Mouse (Mus musculus) limb, embryonic 14.5 days (tissue): Measurements from ENCODE around the gene Noct. TPM values are rescaled to one million over a fixed set of nuclear protein-coding genes. Genes with fewer than 3 reads are reported as not detected.

ENCODE experiments used
- ATAC-seq: fragments of 200-750 bp; cut with Nextera tagmentation; 2 replicates; pipeline ENCODE4 v1.8.0; 2017; ENCODE audit warnings: low read depth, moderate number of reproducible peaks, moderate TSS enrichment; ENCODE audit not compliant: low FRiP score
- DNase-seq: peaks from one replicate; pipeline ENCODE4 v3.0.0-alpha.2; 2015; ENCODE audit warnings: low spot score
- H3K27ac ChIP-seq: fragments of 300-500 bp; sonication (generic); replicated peaks from 2 replicates; pipeline ENCODE4 v1.5.1; 2014; ENCODE audit warnings: low read depth, mild to moderate bottlenecking, low read length, moderate library complexity, mixed read lengths
- H3K27me3 ChIP-seq: fragments of 300-500 bp; sonication (generic); 2 replicates; pipeline ENCODE4 v1.6.1; 2014; ENCODE audit warnings: low read length, mixed read lengths; ENCODE audit not compliant: control insufficient read depth, insufficient read depth
- H3K36me3 ChIP-seq: fragments of 300-500 bp; sonication (generic); 2 replicates; pipeline ENCODE4 v1.6.1; 2014; ENCODE audit warnings: mild to moderate bottlenecking, low read length, moderate library complexity, mixed read lengths; ENCODE audit not compliant: control insufficient read depth, insufficient read depth
- H3K4me1 ChIP-seq: fragments of 300-500 bp; sonication (generic); 2 replicates; pipeline ENCODE4 v1.6.1; 2014; ENCODE audit warnings: antibody characterized with exemption, low read length, mixed read lengths; ENCODE audit not compliant: control insufficient read depth, insufficient read depth
- H3K4me2 ChIP-seq: fragments of 300-500 bp; sonication (generic); replicated peaks from 2 replicates; pipeline ENCODE4 v1.6.1; 2014; ENCODE audit warnings: low read depth, mild to moderate bottlenecking, low read length, moderate library complexity; ENCODE audit not compliant: severe bottlenecking
- H3K4me3 ChIP-seq: fragments of 300-500 bp; sonication (generic); replicated peaks from 2 replicates; pipeline ENCODE4 v1.5.1; 2014; ENCODE audit warnings: low read length
- H3K9ac ChIP-seq: fragments of 300-500 bp; sonication (generic); 2 replicates; pipeline ENCODE4 v1.6.1; 2014; ENCODE audit warnings: mild to moderate bottlenecking, low read depth, low read length, moderate library complexity; ENCODE audit not compliant: severe bottlenecking
- H3K9me3 ChIP-seq: fragments of 300-500 bp; sonication (generic); 2 replicates; pipeline ENCODE4 v1.6.1; 2016; ENCODE audit warnings: low read length; ENCODE audit not compliant: control insufficient read depth
- POLR2A ChIP-seq: fragments of 200-500 bp; IDR thresholded peaks from 2 replicates; pipeline ENCODE4 v1.8.0; 2012; ENCODE audit warnings: inconsistent platforms, mild to moderate bottlenecking, moderate library complexity, borderline replicate concordance; ENCODE audit not compliant: insufficient read depth, insufficient read length; ENCODE audit errors: extremely low read depth
- WGBS: fragments of 180-500 bp; shearing (Covaris S2); extraction: QIAGEN DNeasy Blood & Tissue Kit; methylation state at CpG from one replicate; pipeline ENCODE4 v1.1.7; 2014; 5-methylcytosine and 5-hydroxymethylcytosine counted together
- polyA plus RNA-seq, 2 experiments: library from polyadenylated mRNA; depleted of rRNA in 1 of 2; stranded (reverse) in 1 of 2; unstranded in 1 of 2; fragments of >200 nt; fragmentation: Nextera tagmentation in 1 of 2; extraction: Ambion mirVana in 1 of 2; gene quantifications; 2 replicates each; pipeline versions ENCODE4 v1.2.1 to v1.2.3; 2012 to 2014

Gene Noct
- polyA plus RNA-seq, 2 experiments: 10.0 to 18.0 TPM

- no peak for TF ChIP-seq POLR2A
- Histone ChIP-seq H3K27me3 (no peaks in the 10 kb centered on the region), H3K4me1 (peaks cover 7% of the 10 kb centered on the region; the same call in 1 of the 2 replicates), H3K4me2 (no peak overlapping the region), H3K36me3 (no peaks in the 10 kb centered on the region), H3K4me3 (no peak overlapping the region), H3K9ac (no peak overlapping the region), H3K9me3 (no peaks in the 10 kb centered on the region), H3K27ac (no peak overlapping the region)
- DNase-seq: no peak
- 75% methylated on average over 10 of the region's 10 CpGs for WGBS
- ATAC-seq: no peak
These were observed 4.0 kb downstream of the Noct start for GRCm38 (mm10) chr3:51228038-51228820.

- peaks cover 5% of the 10 kb centered on the region for H3K4me1 ChIP-seq
- whole genome bisulfite sequencing: 77% methylated on average over 9 of the region's 9 CpGs
- no peaks in the 10 kb centered on the region for H3K9me3 ChIP-seq
- H3K36me3 ChIP-seq: no peaks in the 10 kb centered on the region
- no peak for DNase-seq
- no peak for ATAC-seq
- H3K27ac ChIP-seq: no peak overlapping the region
- no peak overlapping the region for H3K4me2 ChIP-seq
- no peak overlapping the region for H3K4me3 ChIP-seq
- TF ChIP-seq POLR2A: no peak
- no peak overlapping the region for H3K9ac ChIP-seq
- no peaks in the 10 kb centered on the region for H3K27me3 ChIP-seq
These were observed 4.6 kb downstream of the Noct start for GRCm38 (mm10) chr3:51228821-51229205.

- 81% methylated on average over 3 of the region's 3 CpGs for WGBS
- no peak overlapping the region for H3K4me3 ChIP-seq
- H3K4me2 ChIP-seq: no peak overlapping the region
- H3K9me3 ChIP-seq: no peaks in the 10 kb centered on the region
- H3K4me1 ChIP-seq: peaks cover 2% of the 10 kb centered on the region; the same call in 1 of the 2 replicates
- ATAC-seq (no peak), DNase-seq (no peak)
- H3K36me3 ChIP-seq: no peaks in the 10 kb centered on the region
- TF ChIP-seq POLR2A: no peak
- H3K27ac ChIP-seq: no peak overlapping the region
- no peak overlapping the region for H3K9ac ChIP-seq
- no peaks in the 10 kb centered on the region for H3K27me3 ChIP-seq
These were observed 5.0 kb downstream of the Noct start for GRCm38 (mm10) chr3:51229226-51229625.

GRCm38 (mm10) chr3:51230146-51230835 lies 6.0 kb downstream of the Noct start:
- TF ChIP-seq POLR2A: no peak
- Histone ChIP-seq H3K4me1 (peaks cover 2% of the 10 kb centered on the region; the same call in 1 of the 2 replicates), H3K36me3 (no peaks in the 10 kb centered on the region), H3K9ac (no peak overlapping the region), H3K4me3 (no peak overlapping the region), H3K9me3 (no peaks in the 10 kb centered on the region), H3K27ac (no peak overlapping the region), H3K27me3 (no peaks in the 10 kb centered on the region), H3K4me2 (no peak overlapping the region)
- no peak for DNase-seq
- ATAC-seq: no peak
- WGBS: 92% methylated on average over 6 of the region's 6 CpGs

- no peak overlapping the region for H3K4me2 ChIP-seq
- no peaks in the 10 kb centered on the region for H3K36me3 ChIP-seq
- no peaks in the 10 kb centered on the region for H3K9me3 ChIP-seq
- TF ChIP-seq POLR2A: no peak
- no peak overlapping the region for H3K9ac ChIP-seq
- no peak overlapping the region for H3K27ac ChIP-seq
- H3K4me3 ChIP-seq: no peak overlapping the region
- 77% methylated on average over 5 of the region's 5 CpGs for WGBS
- peaks cover under 1% of the 10 kb centered on the region; the same call in 1 of the 2 replicates for H3K4me1 ChIP-seq
- no peak for DNase-seq
- H3K27me3 ChIP-seq: no peaks in the 10 kb centered on the region
- no peak for ATAC-seq
These were observed 6.6 kb downstream of the Noct start for GRCm38 (mm10) chr3:51230886-51231285.
